Mouse (Mus musculus): Measurements from ENCODE around the gene Cgas. TPM values are rescaled to one million over a fixed set of nuclear protein-coding genes. Genes with fewer than 3 reads are reported as not detected.

Gene Cgas
- polyA plus RNA-seq (2012; rRNA removed): 0.86 and 1.0 TPM in 2 replicates

GRCm38 (mm10) chr9:78442579-78443392 lies at the start of gene Cgas:
Cgas (minus strand) TSS chr9:78443237.

GRCm38 (mm10) chr9:78488890-78489420 lies 45.9 kb upstream of the Cgas start, which contains the start of gene Eef1a1:
Eef1a1 (minus strand) TSS chr9:78489151.

GRCm38 (mm10) chr9:78447973-78448873 lies 5.2 kb upstream of the Cgas start, which contains the start of the genes Mto1 and Gm17324:
Mto1 (plus strand) TSS chr9:78448208.
Gm17324 (minus strand) TSS chr9:78448786.

GRCm38 (mm10) chr9:78395630-78396351 lies 47.2 kb downstream of the Cgas start, which contains the start of gene Ddx43:
Ddx43 (plus strand) TSS chr9:78395777.

Other genes with a start within 250 kb of the Cgas start
- gene Gsta1, start 212.6 kb downstream of the Cgas start, polyA plus RNA-seq (2012; rRNA removed): 3.2 and 3.5 TPM in 2 replicates
- 0.16 and 0.87 TPM in 2 replicates for gene Gm3776, start 186.1 kb downstream of the Cgas start, polyA plus RNA-seq (2012; rRNA removed)
- gene Gm10639, start 153.3 kb downstream of the Cgas start, polyA plus RNA-seq (2012; rRNA removed): not detected in 2 replicates
- not detected in 2 replicates for gene Omt2a, start 128.4 kb downstream of the Cgas start, polyA plus RNA-seq (2012; rRNA removed)
- gene Omt2b, start 115.6 kb downstream of the Cgas start, polyA plus RNA-seq (2012; rRNA removed): not detected in 2 replicates
- gene Gsta2, start 87.4 kb downstream of the Cgas start, polyA plus RNA-seq (2012; rRNA removed): 0.28 TPM in 1 of 2 replicates, not detected in the other
- gene Dppa5a, start 75.1 kb downstream of the Cgas start, polyA plus RNA-seq (2012; rRNA removed): not detected in 2 replicates
- 0.19 and 0.28 TPM in 2 replicates for gene Ooep, start 64.5 kb downstream of the Cgas start, polyA plus RNA-seq (2012; rRNA removed)
- 0.30 and 0.41 TPM in 2 replicates for gene Ddx43, start 47.5 kb downstream of the Cgas start, polyA plus RNA-seq (2012; rRNA removed)
- gene Mto1, start 5.0 kb upstream of the Cgas start, polyA plus RNA-seq (2012; rRNA removed): 10.2 and 11.1 TPM in 2 replicates
- not detected in 2 replicates for gene Gm17324, start 5.5 kb upstream of the Cgas start, polyA plus RNA-seq (2012; rRNA removed)
- gene Eef1a1, start 45.9 kb upstream of the Cgas start, polyA plus RNA-seq (2012; rRNA removed): 2,114 and 2,981 TPM in 2 replicates
- gene Slc17a5, start 144.8 kb upstream of the Cgas start, polyA plus RNA-seq (2012; rRNA removed): 13.1 and 17.2 TPM in 2 replicates
- 2.3 and 5.0 TPM in 2 replicates for gene Cd109, start 172.3 kb upstream of the Cgas start, polyA plus RNA-seq (2012; rRNA removed)

All from colon, adult 2 months (tissue).